Mouse (Mus musculus) cortical plate, adult 2 months (tissue): ENCODE measurements around the gene Plekhh3. TPM values are rescaled to one million over a fixed set of nuclear protein-coding genes. Genes with fewer than 3 reads are reported as not detected.
"Not testable (repeated sequence)": the region's sequence is repeated elsewhere in the genome, so short reads cannot be mapped to it uniquely, and the experiment has no call there.

Experiments used
- H3K27ac ChIP-seq: fragments of 200-500 bp; 2 replicates; pipeline ENCODE4 v1.5.1; 2012; ENCODE audit warnings: low read length, control low read depth, inconsistent platforms; ENCODE audit not compliant: insufficient read depth
- H3K4me1 ChIP-seq: fragments of 200-500 bp; 2 replicates; pipeline ENCODE4 v1.6.1; 2011; ENCODE audit warnings: low read length; ENCODE audit not compliant: control insufficient read depth, insufficient read depth
- H3K4me3 ChIP-seq: fragments of 200-500 bp; 2 replicates; pipeline ENCODE4 v1.5.1; 2011; ENCODE audit warnings: mild to moderate bottlenecking, low read length, control low read depth; ENCODE audit not compliant: insufficient read depth
- CTCF ChIP-seq: fragments of 200-500 bp; IDR thresholded peaks from 2 replicates; pipeline ENCODE4 v1.5.1; 2011; ENCODE audit warnings: mild to moderate bottlenecking, control low read depth, low read length; ENCODE audit not compliant: insufficient read depth; ENCODE audit errors: extremely low read depth
- POLR2A ChIP-seq: fragments of 200-500 bp; IDR thresholded peaks from 2 replicates; pipeline ENCODE4 v1.6.1; 2011; ENCODE audit warnings: mild to moderate bottlenecking, low read length, control low read depth; ENCODE audit not compliant: insufficient read depth; ENCODE audit errors: extremely low read depth
- polyA plus RNA-seq: library from polyadenylated mRNA; depleted of rRNA; stranded (reverse); fragments of >200 nt; gene quantifications from 2 replicates; pipeline ENCODE4 v1.2.3, GENCODE M21; 2012

Gene Plekhh3
- polyA plus RNA-seq, 1 experiment = 15.8 TPM

- Histone ChIP-seq H3K4me3 (no peak overlapping the region), H3K4me1 (no peaks in the 10 kb centered on the region), H3K27ac (no peak overlapping the region)
- no peak for TF ChIP-seq CTCF
- no peak for TF ChIP-seq POLR2A
These were observed 6.2 kb downstream of the Plekhh3 start for GRCm38 (mm10) chr11:101164677-101165580.

GRCm38 (mm10) chr11:101164351-101164665, 6.8 kb downstream of the Plekhh3 start:
- Histone ChIP-seq H3K4me1 (no peaks in the 10 kb centered on the region), H3K27ac (no peak overlapping the region), H3K4me3 (no peak overlapping the region)
- TF ChIP-seq CTCF (no peak), POLR2A (no peak)

- no peak overlapping the region for H3K4me3 ChIP-seq
- H3K27ac ChIP-seq = no peak overlapping the region
- TF ChIP-seq POLR2A (no peak), CTCF (no peak)
- H3K4me1 ChIP-seq = no peaks in the 10 kb centered on the region
These were observed 7.4 kb downstream of the Plekhh3 start for GRCm38 (mm10) chr11:101163476-101164350.

GRCm38 (mm10) chr11:101162772-101163171, 8.4 kb downstream of the Plekhh3 start:
- TF ChIP-seq CTCF (no peak), POLR2A (no peak)

GRCm38 (mm10) chr11:101162301-101162700, 8.8 kb downstream of the Plekhh3 start:
- Histone ChIP-seq H3K4me3 (no peak overlapping the region), H3K27ac (no peak overlapping the region), H3K4me1 (no peaks in the 10 kb centered on the region)
- TF ChIP-seq POLR2A (no peak), CTCF (no peak)

More at GRCm38 (mm10) chr11:101162772-101163171, 8.4 kb downstream of the Plekhh3 start:
- Histone ChIP-seq H3K4me3 (no peak overlapping the region), H3K27ac (no peak overlapping the region), H3K4me1 (no peaks in the 10 kb centered on the region)

GRCm38 (mm10) chr11:101161551-101161950, 9.6 kb downstream of the Plekhh3 start:
- no peak overlapping the region for H3K4me3 ChIP-seq
- TF ChIP-seq CTCF = no peak
- no peak for TF ChIP-seq POLR2A
- no peaks in the 10 kb centered on the region for H3K4me1 ChIP-seq
- no peak overlapping the region for H3K27ac ChIP-seq

- H3K27ac ChIP-seq, H3K4me1 ChIP-seq, H3K4me3 ChIP-seq: not testable (repeated sequence)
These were observed 10.1 kb downstream of the Plekhh3 start for GRCm38 (mm10) chr11:101160981-101161505.

GRCm38 (mm10) chr11:101160151-101160550, 11.0 kb downstream of the Plekhh3 start:
- not testable (repeated sequence) for H3K4me3 ChIP-seq, H3K27ac ChIP-seq, H3K4me1 ChIP-seq

- Histone ChIP-seq H3K4me3 (peak within 1 kb of the TSS; percentile 53), H3K27ac (peak within 1 kb of the TSS; percentile 49; the same call in 1 of the 2 replicates)
- TF ChIP-seq POLR2A (peak; percentile 69), CTCF (no peak)
These were observed 15.3 kb downstream of the Plekhh3 start, which contains the start of gene Tubg2 for GRCm38 (mm10) chr11:101155728-101156371. Tubg2 (plus strand) TSS chr11:101155907.

GRCm38 (mm10) chr11:101155151-101155550, 16.0 kb downstream of the Plekhh3 start:
- no peak overlapping the region for H3K27ac ChIP-seq
- TF ChIP-seq CTCF (no peak), POLR2A (no peak)
- no peaks in the 10 kb centered on the region for H3K4me1 ChIP-seq
- H3K4me3 ChIP-seq = peak overlapping the region; percentile 53; the same call in 1 of the 2 replicates

More at GRCm38 (mm10) chr11:101155728-101156371, 15.3 kb downstream of the Plekhh3 start, which contains the start of gene Tubg2:
- H3K4me1 ChIP-seq = no peaks in the 10 kb centered on the region
